8 mouse cellular contexts compared by ENCODE assay signal in the genomic region with DNA sequence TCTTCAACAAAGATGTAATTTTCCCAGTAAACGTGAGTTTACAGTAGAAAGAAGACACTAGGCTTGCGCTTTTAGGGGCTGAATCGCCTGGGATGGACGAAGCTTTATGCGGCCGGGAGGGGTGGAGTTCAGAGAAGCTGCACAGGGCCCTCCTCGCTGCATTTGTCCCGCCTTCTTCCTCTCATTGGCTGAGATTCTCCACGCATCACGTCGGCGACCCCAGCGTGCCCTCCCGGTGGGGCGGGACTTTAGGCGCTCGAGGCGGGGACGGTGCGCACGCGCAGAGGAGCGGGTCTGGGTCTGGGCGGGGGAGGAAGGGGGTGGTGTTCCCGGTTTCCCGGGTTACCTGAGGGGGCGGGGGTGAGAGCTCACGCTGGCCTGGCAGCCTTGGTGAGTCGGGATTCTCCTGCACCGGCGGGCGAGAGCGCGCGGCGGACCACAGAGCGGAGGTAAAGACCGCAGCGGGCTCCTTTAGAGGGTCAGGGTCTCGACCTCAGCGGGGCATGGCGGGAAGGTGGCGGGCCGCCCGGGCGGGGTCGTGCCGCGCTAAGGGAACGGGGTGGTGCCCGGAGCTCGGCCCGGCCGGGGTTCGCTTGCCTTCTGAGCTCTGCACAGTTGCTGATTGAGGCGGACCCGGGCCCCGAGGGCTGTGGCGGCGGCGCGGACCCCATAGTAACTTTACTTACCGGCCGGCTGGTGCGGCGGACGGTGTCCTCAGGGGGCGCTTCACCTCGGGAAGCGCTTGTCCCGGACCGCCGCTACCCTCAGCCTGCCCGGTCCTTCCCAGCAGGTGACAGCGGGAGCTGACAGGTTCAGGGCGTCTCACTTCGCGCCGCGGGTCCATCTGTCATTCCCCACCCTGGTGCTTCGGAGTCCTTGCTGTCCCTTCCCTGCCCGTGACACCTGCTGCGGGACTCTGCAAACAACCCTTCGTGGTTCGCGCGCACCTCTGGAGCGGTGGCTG. TPM values are rescaled to one million over a fixed set of nuclear protein-coding genes. Genes with fewer than 3 reads are reported as not detected.
DNase-seq lines count a peak whose midpoint lies in the region; ATAC-seq and TF ChIP-seq lines count a peak whose summit lies in the region.

Gene Lyst, plus strand, starts transcription at position 350 of the 964 bp plus-strand sequence.

- H3K9me3 ChIP-seq in forebrain, embryonic 11.5 days (ENCODE audit: control insufficient read depth, low read length): no peaks in the 10 kb centered on the region
- H3K9me3 ChIP-seq in heart, postnatal 0 days (replicated peaks; ENCODE audit: control insufficient read depth, low read length): no peaks in the 10 kb centered on the region
- no peaks in the 10 kb centered on the region for H3K9me3 ChIP-seq in liver, embryonic 16.5 days (replicated peaks; ENCODE audit: control insufficient read depth, low read length)
- H3K9me3 ChIP-seq in neural tube, embryonic 13.5 days: no peaks in the 10 kb centered on the region

- DNase-seq in CD8-positive naive resting alpha-beta T cell, adult 2 months (ENCODE audit: low read depth in 2 of 2, low spot score in 2 of 2): peak; percentile 96 to 97
- peak; percentile 90 for DNase-seq in c-Kit-positive CD71-negative TER-119-negative erythroid progenitor cells, embryonic 14.5 days (ENCODE audit: low read depth)
- DNase-seq in forebrain, embryonic 11.5 days (ENCODE audit: low spot score): peak; percentile 99
- peak; percentile 97 for DNase-seq in heart, postnatal 0 days (ENCODE audit: low spot score)
- DNase-seq in kidney, postnatal 4 days: peak; percentile 99 to 100

- peak within 1 kb of the TSS; percentile 73 for H3K9ac ChIP-seq in forebrain, embryonic 11.5 days (ENCODE audit: low read length)
- peak within 1 kb of the TSS; percentile 76 for H3K9ac ChIP-seq in heart, postnatal 0 days (replicated peaks; ENCODE audit: low read depth, low read length)
- H3K9ac ChIP-seq in liver, embryonic 16.5 days (ENCODE audit: low read depth, low read length): peak within 1 kb of the TSS; percentile 81
- peak within 1 kb of the TSS; percentile 78 for H3K9ac ChIP-seq in neural tube, embryonic 13.5 days

- peak; percentile 99 for ATAC-seq in forebrain, embryonic 11.5 days (replicated peaks; ENCODE audit: low FRiP score)
- ATAC-seq in heart, postnatal 0 days (ENCODE audit: insufficient read depth, low read depth): peak; percentile 98
- peak; percentile 95 for ATAC-seq in liver, embryonic 16.5 days (ENCODE audit: low read depth)
- ATAC-seq in neural tube, embryonic 13.5 days (ENCODE audit: low read depth): peak; percentile 99

- peak within 1 kb of the TSS; percentile 37; the same call in 1 of the 2 replicates for H3K27ac ChIP-seq in forebrain, embryonic 11.5 days (ENCODE audit: low read depth, low read length)
- H3K27ac ChIP-seq in heart, postnatal 0 days (ENCODE audit: low read depth): peak within 1 kb of the TSS; percentile 77
- peak within 1 kb of the TSS; percentile 72 for H3K27ac ChIP-seq in liver, embryonic 16.5 days (ENCODE audit: low read length)
- peak within 1 kb of the TSS; percentile 87 for H3K27ac ChIP-seq in neural tube, embryonic 13.5 days (replicated peaks)
- H3K27ac ChIP-seq in testis, adult 2 months (ENCODE audit: control insufficient read depth, insufficient read depth, low read depth, low read length): peak within 1 kb of the TSS; percentile 69

- peak; percentile 76; the same call in 1 of the 2 replicates for TF ChIP-seq POLR2A in testis, adult 2 months (IDR thresholded peaks at IDR 0.05; ENCODE audit: control insufficient read depth, low read depth, low read length)

- no peaks in the 10 kb centered on the region for H3K4me1 ChIP-seq in forebrain, embryonic 11.5 days (replicated peaks; ENCODE audit: control insufficient read depth, insufficient read depth, low read length)
- H3K4me1 ChIP-seq in heart, postnatal 0 days (ENCODE audit: control insufficient read depth, insufficient read depth): peaks cover 4% of the 10 kb centered on the region; the same call in 1 of the 2 replicates
- H3K4me1 ChIP-seq in liver, embryonic 16.5 days (ENCODE audit: control insufficient read depth, low read depth, low read length): peaks cover 12% of the 10 kb centered on the region
- peaks cover 13% of the 10 kb centered on the region for H3K4me1 ChIP-seq in neural tube, embryonic 13.5 days (replicated peaks)
- H3K4me1 ChIP-seq in testis, adult 2 months (ENCODE audit: control insufficient read depth, insufficient read depth, low read length): 0 out of 2 replicates have a peak, but pooled peaks cover 2% of the 10 kb centered on the region

- WGBS in forebrain, embryonic 11.5 days: under 1% methylated on average over 85 of the region's 88 CpGs
- under 1% methylated on average over 85 of the region's 88 CpGs for WGBS in heart, postnatal 0 days
- WGBS in liver, embryonic 16.5 days (ENCODE audit: insufficient replicate concordance): under 1% methylated on average over 85 of the region's 88 CpGs
- under 1% methylated on average over 85 of the region's 88 CpGs for whole genome bisulfite sequencing in neural tube, embryonic 13.5 days

- no peaks in the 10 kb centered on the region for H3K36me3 ChIP-seq in forebrain, embryonic 11.5 days (ENCODE audit: control insufficient read depth, insufficient read depth, low read length)
- H3K36me3 ChIP-seq in heart, postnatal 0 days (replicated peaks; ENCODE audit: control insufficient read depth, insufficient read depth, low read length): no peaks in the 10 kb centered on the region
- no peaks in the 10 kb centered on the region for H3K36me3 ChIP-seq in liver, embryonic 16.5 days (ENCODE audit: control insufficient read depth, insufficient read depth)
- no peaks in the 10 kb centered on the region for H3K36me3 ChIP-seq in neural tube, embryonic 13.5 days
- H3K36me3 ChIP-seq in testis, adult 2 months (ENCODE audit: control insufficient read depth, insufficient read depth, low read length): no peaks in the 10 kb centered on the region

- H3K27me3 ChIP-seq in forebrain, embryonic 11.5 days (ENCODE audit: control insufficient read depth, insufficient read depth, low read length): no peaks in the 10 kb centered on the region
- no peaks in the 10 kb centered on the region for H3K27me3 ChIP-seq in heart, postnatal 0 days (ENCODE audit: control insufficient read depth, insufficient read depth, low read length)
- H3K27me3 ChIP-seq in liver, embryonic 16.5 days (ENCODE audit: control insufficient read depth, insufficient read depth, low read depth, low read length): no peaks in the 10 kb centered on the region
- no peaks in the 10 kb centered on the region for H3K27me3 ChIP-seq in neural tube, embryonic 13.5 days
- no peaks in the 10 kb centered on the region for H3K27me3 ChIP-seq in testis, adult 2 months (ENCODE audit: control insufficient read depth, insufficient read depth, low read length)

- peak within 1 kb of the TSS; percentile 77 for H3K4me3 ChIP-seq in forebrain, embryonic 11.5 days (ENCODE audit: low read depth, low read length)
- H3K4me3 ChIP-seq in heart, postnatal 0 days (ENCODE audit: low read depth, low read length): peak within 1 kb of the TSS; percentile 98
- H3K4me3 ChIP-seq in liver, embryonic 16.5 days (ENCODE audit: low read depth, low read length): peak within 1 kb of the TSS; percentile 85
- H3K4me3 ChIP-seq in neural tube, embryonic 13.5 days: peak within 1 kb of the TSS; percentile 83
- H3K4me3 ChIP-seq in testis, adult 2 months (ENCODE audit: control insufficient read depth, low read depth, low read length): peak within 1 kb of the TSS; percentile 81

- peak; percentile 21; the same call in 1 of the 2 replicates for TF ChIP-seq CTCF in heart, postnatal 0 days (IDR thresholded peaks at IDR 0.05; ENCODE audit: low read depth)
- no peak for TF ChIP-seq CTCF in testis, adult 2 months (IDR thresholded peaks at IDR 0.05; ENCODE audit: control insufficient read depth, insufficient read depth, insufficient replicate concordance, low read depth, low read length)

- H3K4me2 ChIP-seq in forebrain, embryonic 11.5 days (ENCODE audit: low read depth, low read length, severe bottlenecking): peak within 1 kb of the TSS; percentile 88
- peak within 1 kb of the TSS; percentile 92 for H3K4me2 ChIP-seq in heart, postnatal 0 days (ENCODE audit: low read depth, low read length)
- H3K4me2 ChIP-seq in liver, embryonic 16.5 days (ENCODE audit: low read depth, low read length): peak within 1 kb of the TSS; percentile 82
- H3K4me2 ChIP-seq in neural tube, embryonic 13.5 days: peak within 1 kb of the TSS; percentile 70

- no peak for TF ChIP-seq EP300 in heart, postnatal 0 days (IDR thresholded peaks at IDR 0.05; ENCODE audit: low read depth)

RNA-seq across cellular contexts. Expression of gene Lyst, which starts in this region (rescaled TPM):
- polyA plus RNA-seq in forebrain, embryonic 11.5 days (2014; fragmentation: Nextera tagmentation; extraction: Ambion mirVana): 3.5 and 4.4 TPM in 2 replicates
- total RNA-seq in heart, postnatal 0 days (2014; rRNA removed; ENCODE audit: low replicate concordance): 6.3 and 10.4 TPM in 2 replicates
- 1.9 and 2.1 TPM in 2 replicates for polyA plus RNA-seq in heart, postnatal 0 days (2015; fragmentation: Nextera tagmentation; extraction: Ambion mirVana)
- 3.6 and 4.6 TPM in 2 replicates for polyA plus RNA-seq in liver, embryonic 16.5 days (2015; fragmentation: Nextera tagmentation; extraction: Ambion mirVana)
- 3.4 and 4.8 TPM in 2 replicates for polyA plus RNA-seq in neural tube, embryonic 13.5 days (2015; fragmentation: Nextera tagmentation; extraction: Ambion mirVana)
- polyA plus RNA-seq in testis, adult 2 months (2012; rRNA removed): 7.5 and 7.8 TPM in 2 replicates

Comparison
In these comparisons a context has a peak if more than half of its experiments do, and no peak if none do; other contexts are left out.
1. Peak in every context shown above with its lines: DNase-seq, ATAC-seq, H3K4me3 ChIP-seq and H3K27ac ChIP-seq.
2. H3K27ac ChIP-seq: peak in every context shown above with its lines; median percentile 87 in neural tube, embryonic 13.5 days; 77 in heart, postnatal 0 days; 72 in liver, embryonic 16.5 days; 69 in testis, adult 2 months; 37 in forebrain, embryonic 11.5 days.